Mouse (Mus musculus): ENCODE measurements around the gene Pkd1l2. TPM values are rescaled to one million over a fixed set of nuclear protein-coding genes. Genes with fewer than 3 reads are reported as not detected.

Gene Pkd1l2
- polyA plus RNA-seq, 1 experiment = 0.16 TPM

DNA sequence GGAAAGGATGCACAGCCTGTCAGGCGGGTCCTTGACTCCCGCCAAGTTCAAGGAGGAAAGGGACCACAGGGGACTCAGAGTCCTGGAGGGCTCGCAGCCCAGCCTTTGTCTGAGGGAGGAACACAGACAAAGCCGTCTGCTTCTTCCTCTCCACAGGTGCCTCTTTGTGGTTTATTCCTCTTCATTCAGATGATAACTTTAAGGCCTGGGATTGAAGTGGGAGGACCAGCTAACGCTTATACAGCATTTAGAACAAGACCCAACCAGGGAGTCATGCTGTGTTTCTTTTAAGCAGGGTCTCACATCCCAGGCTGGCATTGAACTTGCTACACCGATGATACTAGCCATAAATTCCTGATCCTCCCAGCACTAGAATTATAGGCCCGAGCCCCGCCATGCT is 65.2 kb downstream of the Pkd1l2 start:
- TF ChIP-seq POLR2A (IDR thresholded peaks at IDR 0.05; ENCODE audit: control insufficient read depth, extremely low read depth, insufficient read depth, low read length, poor library complexity) (no peak), CTCF (IDR thresholded peaks at IDR 0.05; ENCODE audit: borderline replicate concordance, control insufficient read depth, extremely low read depth, insufficient read depth, low read length, poor library complexity) (no peak)
- DNase-seq = no peak
- Histone ChIP-seq H3K4me3 (ENCODE audit: control insufficient read depth, insufficient read depth, low read length) (no peak overlapping the region), H3K27me3 (ENCODE audit: control insufficient read depth, insufficient read depth, low read length) (no peaks in the 10 kb centered on the region), H3K4me1 (replicated peaks; ENCODE audit: control insufficient read depth, insufficient read depth, low read length) (no peaks in the 10 kb centered on the region), H3K36me3 (ENCODE audit: control insufficient read depth, insufficient read depth, low read length) (no peaks in the 10 kb centered on the region), H3K27ac (ENCODE audit: control insufficient read depth, insufficient read depth, low read length) (no peak overlapping the region)
- WGBS = 66% methylated on average over 8 of the region's 8 CpGs

DNA sequence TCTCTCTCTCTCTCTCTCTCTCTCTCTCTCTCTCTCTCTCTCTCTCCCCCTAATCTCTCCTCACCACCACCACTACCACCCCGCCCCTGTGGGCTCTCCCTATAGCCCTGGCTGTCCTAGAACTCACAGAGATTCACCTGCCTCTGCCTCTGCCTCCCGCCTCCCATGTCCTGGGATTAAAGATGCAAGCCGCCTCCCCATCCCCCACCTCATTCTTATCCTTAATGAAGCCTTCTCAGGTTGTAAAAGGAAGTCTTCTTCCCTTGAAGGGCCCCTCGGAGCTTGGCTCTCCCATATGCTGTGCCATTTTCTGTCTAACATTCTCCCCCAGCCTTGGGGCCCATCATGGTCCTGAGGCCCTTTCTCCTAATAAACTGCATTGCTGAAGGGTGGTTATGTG is 66.6 kb downstream of the Pkd1l2 start:
- H3K36me3 ChIP-seq (ENCODE audit: control insufficient read depth, insufficient read depth, low read length) = no peaks in the 10 kb centered on the region
- H3K27me3 ChIP-seq (ENCODE audit: control insufficient read depth, insufficient read depth, low read length) = no peaks in the 10 kb centered on the region
- TF ChIP-seq POLR2A (IDR thresholded peaks at IDR 0.05; ENCODE audit: control insufficient read depth, extremely low read depth, insufficient read depth, low read length, poor library complexity) = no peak
- TF ChIP-seq CTCF (IDR thresholded peaks at IDR 0.05; ENCODE audit: borderline replicate concordance, control insufficient read depth, extremely low read depth, insufficient read depth, low read length, poor library complexity) = no peak
- H3K4me1 ChIP-seq (replicated peaks; ENCODE audit: control insufficient read depth, insufficient read depth, low read length) = no peaks in the 10 kb centered on the region
- H3K4me3 ChIP-seq (ENCODE audit: control insufficient read depth, insufficient read depth, low read length) = no peak overlapping the region
- 79% methylated on average over 4 of the region's 4 CpGs for WGBS
- H3K27ac ChIP-seq (ENCODE audit: control insufficient read depth, insufficient read depth, low read length) = no peak overlapping the region
- no peak for DNase-seq

DNA sequence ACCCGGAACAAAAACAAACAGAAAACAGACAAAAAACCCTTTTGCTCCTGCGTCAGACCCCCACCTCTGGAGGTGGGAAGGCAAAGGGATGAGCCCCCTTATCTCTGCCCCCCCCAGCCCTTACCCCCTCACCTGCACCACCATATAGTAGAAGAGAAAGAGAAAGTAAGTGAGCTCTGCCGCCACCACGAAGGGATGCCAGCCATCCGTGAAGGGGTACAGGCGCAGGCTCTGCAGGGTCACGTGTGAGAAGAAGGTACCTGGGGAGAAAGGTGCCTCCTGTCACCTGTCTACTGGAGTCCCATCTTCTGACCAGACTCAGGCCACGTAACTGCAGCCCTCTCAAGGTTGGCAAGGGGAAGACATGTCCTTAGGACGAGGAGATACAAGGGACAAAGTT is 70.9 kb downstream of the Pkd1l2 start:
- H3K36me3 ChIP-seq (ENCODE audit: control insufficient read depth, insufficient read depth, low read length) = no peaks in the 10 kb centered on the region
- no peak overlapping the region for H3K27ac ChIP-seq (ENCODE audit: control insufficient read depth, insufficient read depth, low read length)
- no peaks in the 10 kb centered on the region for H3K27me3 ChIP-seq (ENCODE audit: control insufficient read depth, insufficient read depth, low read length)
- 87% methylated on average over 9 of the region's 9 CpGs for WGBS
- DNase-seq = no peak
- H3K4me3 ChIP-seq (ENCODE audit: control insufficient read depth, insufficient read depth, low read length) = no peak overlapping the region
- TF ChIP-seq CTCF (IDR thresholded peaks at IDR 0.05; ENCODE audit: borderline replicate concordance, control insufficient read depth, extremely low read depth, insufficient read depth, low read length, poor library complexity) (no peak), POLR2A (IDR thresholded peaks at IDR 0.05; ENCODE audit: control insufficient read depth, extremely low read depth, insufficient read depth, low read length, poor library complexity) (no peak)
- H3K4me1 ChIP-seq (replicated peaks; ENCODE audit: control insufficient read depth, insufficient read depth, low read length) = peaks cover 2% of the 10 kb centered on the region

DNA sequence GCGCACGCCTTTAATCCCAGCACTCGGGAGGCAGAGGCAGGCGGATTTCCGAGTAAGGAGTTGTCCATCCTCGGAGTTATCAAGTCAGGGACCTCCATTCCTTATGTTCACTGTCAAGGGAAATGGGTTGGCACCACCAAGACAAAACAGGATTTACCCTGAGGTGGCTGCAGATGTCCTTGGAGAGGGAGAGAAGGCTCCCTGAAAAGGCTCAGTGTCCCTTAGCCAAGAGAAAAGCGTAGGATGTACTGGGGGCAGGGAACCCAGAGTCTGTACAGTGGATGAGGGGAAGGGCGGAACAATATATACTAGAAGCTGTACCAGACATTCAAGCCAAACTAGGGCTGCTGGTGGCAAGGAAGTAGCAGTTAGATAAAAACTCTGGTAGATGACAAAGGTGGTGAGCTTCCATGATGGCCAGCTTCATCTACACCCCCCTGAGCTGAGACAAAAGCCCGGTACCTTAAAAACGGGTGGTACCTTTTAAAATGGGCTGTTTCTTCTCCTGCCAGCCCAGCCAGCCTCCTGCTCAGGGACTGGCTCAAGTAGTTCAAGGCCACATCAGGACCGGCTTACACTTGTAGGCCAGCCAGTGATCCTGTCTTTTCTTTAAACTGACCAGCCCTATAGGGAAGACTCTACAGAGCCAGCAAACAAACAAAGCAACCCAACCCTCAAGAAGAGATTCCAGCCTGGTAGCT is 88.1 kb downstream of the Pkd1l2 start:
- DNase-seq = no peak
- TF ChIP-seq POLR2A (IDR thresholded peaks at IDR 0.05; ENCODE audit: control insufficient read depth, extremely low read depth, insufficient read depth, low read length, poor library complexity) (no peak), CTCF (IDR thresholded peaks at IDR 0.05; ENCODE audit: borderline replicate concordance, control insufficient read depth, extremely low read depth, insufficient read depth, low read length, poor library complexity) (no peak)
- WGBS = 76% methylated on average over 11 of the region's 11 CpGs
- Histone ChIP-seq H3K4me3 (ENCODE audit: control insufficient read depth, insufficient read depth, low read length) (no peak overlapping the region), H3K27me3 (ENCODE audit: control insufficient read depth, insufficient read depth, low read length) (no peaks in the 10 kb centered on the region), H3K4me1 (replicated peaks; ENCODE audit: control insufficient read depth, insufficient read depth, low read length) (peaks cover 11% of the 10 kb centered on the region), H3K27ac (ENCODE audit: control insufficient read depth, insufficient read depth, low read length) (no peak overlapping the region), H3K36me3 (ENCODE audit: control insufficient read depth, insufficient read depth, low read length) (no peaks in the 10 kb centered on the region)

DNA sequence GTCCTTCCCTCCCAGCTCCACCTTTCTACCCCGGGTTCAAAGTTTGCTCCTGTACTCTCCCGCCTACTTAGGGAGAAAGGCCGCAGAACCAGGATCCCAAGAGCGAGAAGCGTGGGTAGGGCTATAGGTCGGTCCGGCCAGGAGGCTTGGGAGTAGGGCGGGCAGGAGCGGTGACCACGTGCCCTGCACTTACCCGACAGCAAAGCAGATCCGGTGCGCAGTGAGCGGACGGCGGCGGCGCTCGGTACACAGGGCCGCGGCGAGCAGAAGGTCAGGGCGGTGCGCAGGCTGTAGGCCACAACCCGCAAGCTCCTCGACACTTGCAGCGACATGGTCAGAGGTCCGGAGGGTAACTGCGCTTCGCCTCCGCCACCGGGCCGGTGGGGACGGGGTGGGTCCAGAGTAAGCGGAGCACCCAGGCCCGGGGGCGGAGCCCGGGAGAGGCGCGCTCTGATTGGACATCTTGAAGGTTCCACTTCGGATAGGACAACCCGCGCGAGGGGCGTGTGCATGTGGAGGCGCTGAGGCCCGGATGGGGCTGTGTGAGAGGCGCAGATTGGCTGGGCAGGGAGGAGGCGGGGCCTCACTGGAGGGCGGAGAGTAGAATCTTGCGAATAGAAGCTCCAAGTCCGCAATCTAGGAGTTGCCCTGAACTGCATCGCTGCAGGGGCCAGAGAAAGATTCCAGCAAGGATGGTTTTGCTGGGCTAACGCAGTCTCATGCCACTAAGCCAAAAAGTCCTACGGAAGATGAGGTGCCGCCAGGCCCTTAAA is 89.0 kb downstream of the Pkd1l2 start, which contains the start of gene Gcsh:
Gcsh (minus strand) TSS at position 443 of the 773 bp plus-strand sequence.
- TF ChIP-seq CTCF (IDR thresholded peaks at IDR 0.05; ENCODE audit: borderline replicate concordance, control insufficient read depth, extremely low read depth, insufficient read depth, low read length, poor library complexity) (no peak), POLR2A (IDR thresholded peaks at IDR 0.05; ENCODE audit: control insufficient read depth, extremely low read depth, insufficient read depth, low read length, poor library complexity) (peak; percentile 45; the same call in 1 of the 2 replicates)
- H3K27me3 ChIP-seq (ENCODE audit: control insufficient read depth, insufficient read depth, low read length) = no peaks in the 10 kb centered on the region
- H3K27ac ChIP-seq (ENCODE audit: control insufficient read depth, insufficient read depth, low read length) = no peak within 1 kb of the TSS
- WGBS = under 1% methylated on average over 56 of the region's 56 CpGs
- H3K4me3 ChIP-seq (ENCODE audit: control insufficient read depth, insufficient read depth, low read length) = peak within 1 kb of the TSS; percentile 84
- DNase-seq = peak; percentile 98
- H3K36me3 ChIP-seq (ENCODE audit: control insufficient read depth, insufficient read depth, low read length) = no peaks in the 10 kb centered on the region
- H3K4me1 ChIP-seq (replicated peaks; ENCODE audit: control insufficient read depth, insufficient read depth, low read length) = peaks cover 11% of the 10 kb centered on the region

DNA sequence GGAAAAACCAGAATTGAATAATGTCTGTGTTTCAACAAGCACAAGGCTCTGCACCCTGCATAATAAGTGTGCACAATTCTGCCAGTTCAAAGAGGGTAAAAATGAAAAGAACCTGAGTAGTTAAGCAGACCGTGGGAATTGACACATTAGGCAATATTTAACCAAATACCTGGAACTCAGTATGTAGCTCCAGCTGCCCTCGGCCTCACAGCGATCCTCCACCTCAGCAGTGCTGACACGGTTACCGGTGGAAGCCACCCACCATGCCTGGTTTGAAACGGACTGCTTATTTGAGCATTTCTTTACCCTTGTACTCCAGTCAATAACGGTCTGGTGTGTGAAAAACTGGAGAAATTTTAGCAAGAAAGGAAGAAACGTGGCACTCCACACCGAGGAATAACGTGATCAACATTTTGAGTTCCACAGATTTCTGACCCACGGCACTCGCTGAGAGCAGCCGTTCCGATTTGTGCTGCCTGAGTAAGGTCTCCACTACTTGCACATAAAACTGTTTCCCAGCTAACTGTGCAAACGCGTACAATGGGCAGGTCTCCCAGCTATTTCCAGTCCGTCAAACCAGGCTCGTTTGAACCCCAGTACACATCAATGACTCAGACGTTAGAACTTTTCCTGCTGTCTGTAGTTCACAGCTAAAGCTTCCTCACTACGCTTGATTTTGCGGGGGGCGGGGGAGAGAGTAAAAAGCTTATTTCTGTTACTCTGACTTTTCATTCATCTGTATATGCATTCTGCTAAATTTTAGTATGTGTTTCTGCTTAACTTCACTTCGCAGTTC is 89.9 kb downstream of the Pkd1l2 start:
- Histone ChIP-seq H3K36me3 (ENCODE audit: control insufficient read depth, insufficient read depth, low read length) (no peaks in the 10 kb centered on the region), H3K27me3 (ENCODE audit: control insufficient read depth, insufficient read depth, low read length) (no peaks in the 10 kb centered on the region), H3K27ac (ENCODE audit: control insufficient read depth, insufficient read depth, low read length) (no peak overlapping the region), H3K4me1 (replicated peaks; ENCODE audit: control insufficient read depth, insufficient read depth, low read length) (peaks cover 11% of the 10 kb centered on the region), H3K4me3 (ENCODE audit: control insufficient read depth, insufficient read depth, low read length) (peak overlapping the region; percentile 84)
- TF ChIP-seq POLR2A (IDR thresholded peaks at IDR 0.05; ENCODE audit: control insufficient read depth, extremely low read depth, insufficient read depth, low read length, poor library complexity) = no peak
- TF ChIP-seq CTCF (IDR thresholded peaks at IDR 0.05; ENCODE audit: borderline replicate concordance, control insufficient read depth, extremely low read depth, insufficient read depth, low read length, poor library complexity) = no peak
- WGBS = 7% methylated on average over 23 of the region's 23 CpGs
- DNase-seq = peak; percentile 41
